Mouse (Mus musculus) forebrain, embryonic 14.5 days (tissue): ENCODE data around the gene Mrgprh. TPM values are rescaled to one million over a fixed set of nuclear protein-coding genes. Genes with fewer than 3 reads are reported as not detected.
A peak's percentile ranks its signal among the peaks of the same experiment; 100 is the strongest.
"Not testable (repeated sequence)": the region's sequence is repeated elsewhere in the genome, so short reads cannot be mapped to it uniquely, and the experiment has no call there.

Experiments
- ATAC-seq: fragments of 200-750 bp; cut with Nextera tagmentation; 2 replicates; pipeline ENCODE4 v1.8.0; 2017; ENCODE audit warnings: mild to moderate bottlenecking, moderate library complexity
- DNase-seq: peaks from one replicate; pipeline ENCODE4 v3.0.0-alpha.2; 2015; ENCODE audit warnings: low spot score
- H3K27ac ChIP-seq: fragments of 300-500 bp; sonication (generic); 2 replicates; pipeline ENCODE4 v1.5.1; 2014; ENCODE audit warnings: low read depth, mild to moderate bottlenecking, control low read depth, low read length, moderate library complexity
- H3K27me3 ChIP-seq: fragments of 300-500 bp; sonication (generic); replicated peaks from 2 replicates; pipeline ENCODE4 v1.6.1; 2014; ENCODE audit warnings: low read length, control low read depth, mixed read lengths; ENCODE audit not compliant: control insufficient read depth, insufficient read depth
- H3K36me3 ChIP-seq: fragments of 300-500 bp; sonication (generic); 2 replicates; pipeline ENCODE4 v1.6.1; 2014; ENCODE audit warnings: low read length, control low read depth; ENCODE audit not compliant: control insufficient read depth, insufficient read depth
- H3K4me1 ChIP-seq: fragments of 300-500 bp; sonication (generic); 2 replicates; pipeline ENCODE4 v1.6.1; 2014; ENCODE audit warnings: antibody characterized with exemption, low read length, control low read depth; ENCODE audit not compliant: control insufficient read depth, insufficient read depth
- H3K4me2 ChIP-seq: fragments of 300-500 bp; sonication (generic); 2 replicates; pipeline ENCODE4 v1.6.1; 2014; ENCODE audit warnings: mild to moderate bottlenecking, control low read depth, low read length
- H3K4me3 ChIP-seq: fragments of 300-500 bp; sonication (generic); 2 replicates; pipeline ENCODE4 v1.5.1; 2014; ENCODE audit warnings: low read depth, low read length, control low read depth
- H3K9ac ChIP-seq: fragments of 300-500 bp; sonication (generic); 2 replicates; pipeline ENCODE4 v1.6.1; 2014; ENCODE audit warnings: mild to moderate bottlenecking, low read length, control low read depth, moderate library complexity
- H3K9me3 ChIP-seq: fragments of 300-500 bp; sonication (generic); replicated peaks from 2 replicates; pipeline ENCODE4 v1.6.1; 2016; ENCODE audit warnings: low read length, control low read depth, mixed read lengths; ENCODE audit not compliant: control insufficient read depth
- WGBS: fragments of 180-500 bp; shearing (Covaris S2); extraction: QIAGEN DNeasy Blood & Tissue Kit; methylation state at CpG from one replicate; pipeline ENCODE4 v1.1.7; 2014; 5-methylcytosine and 5-hydroxymethylcytosine counted together
- polyA plus RNA-seq: library from polyadenylated mRNA; unstranded; fragments of >200 nt; fragmentation: Nextera tagmentation; extraction: Ambion mirVana; gene quantifications from 2 replicates; pipeline ENCODE4 v1.2.1, GENCODE M21; 2014

Mrgprh gene
- polyA plus RNA-seq, 1 experiment from 2014 or later: not detected

- H3K9ac ChIP-seq: no peak overlapping the region
- H3K27me3 ChIP-seq: no peaks in the 10 kb centered on the region
- no peaks in the 10 kb centered on the region for H3K9me3 ChIP-seq
- DNase-seq (no peak), ATAC-seq (no peak)
- no peak overlapping the region for H3K27ac ChIP-seq
- 80% methylated on average over 1 of the region's 1 CpGs for WGBS
- H3K36me3 ChIP-seq: no peaks in the 10 kb centered on the region
- H3K4me2 ChIP-seq: no peak overlapping the region
- no peak overlapping the region for H3K4me3 ChIP-seq
- no peaks in the 10 kb centered on the region for H3K4me1 ChIP-seq
Observed at GRCm38 (mm10) chr17:12881216-12881615, 5.4 kb downstream of the Mrgprh start.

GRCm38 (mm10) chr17:12886620-12887019 lies 10.8 kb downstream of the Mrgprh start:
- no peak overlapping the region for H3K4me3 ChIP-seq
- H3K36me3 ChIP-seq: peaks cover 18% of the 10 kb centered on the region; the same call in 1 of the 2 replicates
- no peak overlapping the region for H3K9ac ChIP-seq
- H3K9me3 ChIP-seq: no peaks in the 10 kb centered on the region
- 34% methylated on average over 6 of the region's 6 CpGs for WGBS
- DNase-seq: no peak
- ATAC-seq: no peak
- H3K27ac ChIP-seq: no peak overlapping the region
- H3K27me3 ChIP-seq: no peaks in the 10 kb centered on the region
- H3K4me1 ChIP-seq: no peaks in the 10 kb centered on the region
- no peak overlapping the region for H3K4me2 ChIP-seq

DNA sequence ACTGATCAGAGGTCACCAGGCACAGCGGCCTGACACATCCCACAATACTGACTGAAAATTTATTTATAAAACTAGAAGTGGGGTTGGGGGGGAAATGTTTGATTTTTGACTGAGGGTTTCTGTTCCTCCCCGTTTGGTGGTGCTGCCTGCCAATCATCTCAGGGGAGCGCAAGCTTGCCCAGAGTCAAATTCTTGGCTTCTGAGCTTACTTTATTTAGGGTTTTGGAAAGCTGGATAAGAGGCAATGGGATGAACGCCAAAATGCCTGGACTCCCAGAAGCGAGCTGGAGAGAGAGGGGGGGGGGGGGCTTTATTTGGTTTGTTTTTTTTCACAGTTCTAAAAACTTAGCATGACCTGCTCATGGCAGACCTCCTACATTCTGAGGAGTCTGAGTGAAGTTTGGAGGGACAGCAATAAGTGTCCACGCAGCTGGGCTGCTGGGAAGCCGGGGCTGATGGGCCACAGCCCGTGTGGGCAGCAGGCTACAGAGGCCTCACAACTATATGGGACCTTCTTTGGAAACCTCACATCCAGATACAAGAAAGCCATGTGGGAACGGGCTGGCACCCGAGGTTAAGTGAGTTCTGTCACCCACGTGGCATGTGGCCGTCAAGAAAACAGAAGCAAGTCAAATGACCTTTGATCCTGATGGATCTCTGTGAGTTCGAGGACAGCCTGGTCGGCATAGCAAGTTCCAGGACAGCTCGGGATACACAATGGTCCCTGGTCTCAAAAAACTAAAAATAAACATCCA lies 11.4 kb downstream of the Mrgprh start:
- DNase-seq (no peak), ATAC-seq (no peak)
- Histone ChIP-seq H3K27me3 (no peaks in the 10 kb centered on the region), H3K36me3 (peaks cover 21% of the 10 kb centered on the region; the same call in 1 of the 2 replicates), H3K4me3 (no peak overlapping the region), H3K4me2 (no peak overlapping the region), H3K9ac (no peak overlapping the region), H3K27ac (no peak overlapping the region), H3K4me1 (no peaks in the 10 kb centered on the region), H3K9me3 (no peaks in the 10 kb centered on the region)
- 82% methylated on average over 15 of the region's 15 CpGs for WGBS

- no peaks in the 10 kb centered on the region for H3K9me3 ChIP-seq
- H3K4me3 ChIP-seq: no peak overlapping the region
- ATAC-seq (no peak), DNase-seq (no peak)
- no peak overlapping the region for H3K27ac ChIP-seq
- H3K4me2 ChIP-seq: no peak overlapping the region
- WGBS: 77% methylated on average over 4 of the region's 4 CpGs
- no peak overlapping the region for H3K9ac ChIP-seq
- H3K36me3 ChIP-seq: peaks cover 21% of the 10 kb centered on the region; the same call in 1 of the 2 replicates
- H3K27me3 ChIP-seq: no peaks in the 10 kb centered on the region
- no peaks in the 10 kb centered on the region for H3K4me1 ChIP-seq
Observed at GRCm38 (mm10) chr17:12891054-12891453, 15.2 kb downstream of the Mrgprh start.

GRCm38 (mm10) chr17:12892033-12892432 lies 16.2 kb downstream of the Mrgprh start:
- Histone ChIP-seq H3K4me2 (no peak overlapping the region), H3K27ac (no peak overlapping the region), H3K9me3 (no peaks in the 10 kb centered on the region), H3K36me3 (peaks cover 23% of the 10 kb centered on the region; the same call in 1 of the 2 replicates), H3K9ac (no peak overlapping the region), H3K4me1 (no peaks in the 10 kb centered on the region), H3K27me3 (no peaks in the 10 kb centered on the region), H3K4me3 (no peak overlapping the region)
- ATAC-seq: no peak
- 94% methylated on average over 9 of the region's 9 CpGs for WGBS
- DNase-seq: no peak

DNA sequence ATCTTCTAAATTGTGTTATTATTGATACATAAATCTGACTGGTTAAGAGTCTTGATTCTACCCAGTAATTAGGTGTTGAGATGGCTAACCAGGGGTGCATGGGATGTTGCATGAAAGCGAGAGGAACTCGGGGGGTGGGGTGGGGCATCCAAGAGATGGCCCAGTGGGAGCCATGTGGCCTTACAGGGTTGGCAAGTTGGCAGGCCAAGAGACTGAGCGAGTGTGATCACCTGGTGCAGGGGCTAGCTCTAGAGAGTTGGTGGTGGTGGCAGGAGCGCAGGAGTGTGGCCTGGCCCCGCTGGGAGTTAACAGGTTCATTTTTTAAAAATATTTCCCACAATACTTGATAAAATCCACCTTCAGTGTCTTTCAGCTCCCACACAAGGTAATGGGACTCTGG lies 21.8 kb downstream of the Mrgprh start:
- DNase-seq (no peak), ATAC-seq (peak; percentile 56)
- Histone ChIP-seq H3K27ac (peak overlapping the region; percentile 54; the same call in 1 of the 2 replicates), H3K9me3 (no peaks in the 10 kb centered on the region), H3K4me2 (no peak overlapping the region), H3K27me3 (no peaks in the 10 kb centered on the region), H3K4me3 (no peak overlapping the region), H3K4me1 (no peaks in the 10 kb centered on the region), H3K36me3 (peaks cover 6% of the 10 kb centered on the region; the same call in 1 of the 2 replicates), H3K9ac (no peak overlapping the region)
- 83% methylated on average over 5 of the region's 5 CpGs for WGBS

DNA sequence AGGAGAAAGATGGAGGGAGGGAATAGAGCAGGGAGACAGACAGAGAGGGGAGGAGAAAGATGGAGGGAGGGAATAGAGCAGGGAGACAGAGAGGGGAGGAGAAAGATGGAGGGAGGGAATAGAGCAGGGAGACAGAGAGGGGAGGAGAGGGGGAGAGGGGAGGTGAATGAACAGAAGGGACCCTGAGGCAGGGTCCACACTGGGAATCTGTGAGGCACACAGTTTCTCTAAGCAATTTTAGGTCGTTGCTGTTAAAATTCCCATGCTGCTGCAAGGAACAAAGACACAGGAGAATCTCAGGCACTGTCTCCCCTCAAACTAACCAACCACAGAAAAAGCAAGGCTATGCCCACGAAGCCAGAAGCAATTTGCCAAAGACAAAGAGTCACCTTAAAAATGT lies 22.8 kb downstream of the Mrgprh start:
- H3K9me3 ChIP-seq, H3K9ac ChIP-seq, H3K27me3 ChIP-seq, H3K4me1 ChIP-seq, H3K4me3 ChIP-seq, H3K36me3 ChIP-seq, H3K4me2 ChIP-seq: not testable (repeated sequence)
- H3K27ac ChIP-seq: peak overlapping the region; percentile 78
- ATAC-seq: 0 out of 2 replicates have a peak, but pooled peaks have one; percentile 45
- 32% methylated on average over 2 of the region's 2 CpGs for WGBS
- DNase-seq: peak; percentile 39

DNA sequence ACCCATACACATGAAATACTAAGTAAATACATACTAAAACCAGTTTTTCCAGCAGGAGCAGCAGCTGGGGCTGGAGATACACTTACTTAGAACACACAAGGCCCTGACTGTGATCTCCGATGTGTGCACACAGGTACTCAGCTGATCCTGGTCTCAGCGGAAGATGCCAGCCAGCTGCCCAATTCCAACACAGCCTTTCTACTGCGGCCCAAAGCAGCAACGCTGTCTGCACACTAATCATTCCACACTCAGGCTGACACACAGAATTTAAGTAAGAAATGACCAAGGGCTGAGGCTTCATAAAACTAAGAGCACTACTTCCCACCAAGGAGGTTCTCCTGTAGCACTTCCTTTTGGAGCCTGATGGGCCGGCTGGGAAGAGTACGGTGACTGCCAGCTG lies 26.5 kb downstream of the Mrgprh start:
- H3K4me1 ChIP-seq: no peaks in the 10 kb centered on the region; the same call in none of the 2 replicates
- ATAC-seq: no peak
- no peaks in the 10 kb centered on the region for H3K27me3 ChIP-seq
- H3K27ac ChIP-seq: no peak overlapping the region
- no peak overlapping the region for H3K4me3 ChIP-seq
- WGBS: 92% methylated on average over 6 of the region's 6 CpGs
- no peaks in the 10 kb centered on the region for H3K9me3 ChIP-seq
- H3K4me2 ChIP-seq: no peak overlapping the region
- H3K9ac ChIP-seq: no peak overlapping the region
- DNase-seq: no peak
- H3K36me3 ChIP-seq: peaks cover 12% of the 10 kb centered on the region; the same call in 1 of the 2 replicates
